Mouse (Mus musculus): ENCODE measurements at regions not wholly inside any gene's neighbourhood (a gene's known extent, or its start where the extent isn't known, plus 50 kb on each side); places are given as distances from the start of the nearest gene placed in this dataset.

DNA sequence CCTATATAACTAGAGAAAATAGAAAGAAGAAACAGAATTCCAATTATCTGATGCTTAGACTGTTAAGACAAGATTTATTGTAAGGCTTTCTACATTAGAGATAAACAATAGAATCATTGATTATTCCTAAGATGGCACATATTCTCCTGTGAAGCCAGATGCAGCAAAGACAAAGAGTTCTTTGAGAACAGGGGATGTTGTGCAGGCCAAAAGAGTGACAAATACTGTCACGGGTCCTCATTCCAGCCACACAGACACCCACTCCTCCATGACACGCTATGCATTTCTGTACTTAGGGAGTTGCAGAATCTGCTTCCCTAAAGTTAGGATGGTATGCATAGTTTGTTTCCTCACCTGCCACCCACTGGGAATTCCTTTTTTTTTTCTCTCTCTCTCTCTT, 245.2 kb downstream of the Sv2b start:
- DNase-seq: no peak
- intact Hi-C loops (cut with DNase I): no loop called here

DNA sequence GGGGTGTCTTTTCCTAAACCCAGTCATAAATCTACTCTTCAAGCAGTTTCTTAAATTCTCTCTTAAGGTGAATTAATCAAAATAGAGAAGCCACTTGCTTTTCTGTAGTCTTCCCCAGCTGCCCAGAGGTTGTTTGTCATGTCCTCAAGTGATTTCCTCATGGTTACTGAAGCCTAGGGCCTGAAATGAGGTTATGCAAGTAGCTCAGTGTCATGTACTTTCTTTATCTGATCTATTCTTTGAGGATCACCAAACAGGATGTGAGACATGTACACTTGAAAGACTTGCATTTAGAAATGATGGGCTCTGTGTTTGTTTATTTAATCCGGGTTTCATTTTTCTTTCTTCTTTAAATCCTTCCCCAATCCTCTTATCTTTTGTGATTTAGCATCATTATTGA, 258.8 kb downstream of the Sv2b start:
- intact Hi-C loops (cut with DNase I): no loop called here
- DNase-seq: no peak

DNA sequence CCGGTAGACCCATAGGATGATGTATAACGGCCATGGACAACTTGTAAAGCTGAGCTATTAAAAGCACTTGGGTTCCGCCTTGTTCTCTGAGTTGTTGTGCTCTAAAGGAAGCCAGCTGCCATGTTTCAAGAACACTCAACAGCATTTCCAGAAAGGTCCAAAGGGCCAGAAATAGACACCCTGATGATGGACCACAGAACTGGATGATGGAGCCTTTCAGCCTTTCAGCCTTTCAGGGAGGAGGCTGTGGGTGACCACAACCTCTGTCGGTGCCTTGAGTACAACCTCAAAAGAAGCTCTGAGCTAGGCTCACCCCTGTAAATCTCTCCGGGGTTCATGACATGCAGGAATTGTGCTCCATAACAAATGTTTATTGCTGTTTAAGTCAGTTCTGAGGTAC, 259.3 kb downstream of the Sv2b start:
- DNase-seq: peak in 1 of 2 experiments; percentile 3
- intact Hi-C loops (cut with DNase I): no loop called here

DNA sequence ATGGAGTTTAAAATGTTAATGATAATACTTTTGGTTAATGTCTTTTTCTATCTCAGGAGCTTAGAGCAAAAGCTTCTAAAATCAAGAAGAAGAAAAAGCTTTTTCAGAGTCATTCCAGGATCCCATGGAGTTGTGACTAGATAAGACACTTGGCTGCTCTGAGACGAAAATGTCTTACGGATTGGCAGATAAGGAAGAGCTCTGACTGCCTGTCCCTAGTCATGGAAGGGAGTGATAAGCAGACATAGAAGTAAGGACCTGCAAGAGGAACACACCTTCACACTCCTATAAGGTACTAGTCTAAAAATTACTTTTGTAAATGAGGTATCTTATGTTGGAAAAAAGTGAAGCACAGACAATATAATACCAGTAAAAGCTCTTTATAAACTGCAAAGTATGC, 260.2 kb downstream of the Sv2b start:
- no peak for DNase-seq
- intact Hi-C loops (cut with DNase I): no loop called here

DNA sequence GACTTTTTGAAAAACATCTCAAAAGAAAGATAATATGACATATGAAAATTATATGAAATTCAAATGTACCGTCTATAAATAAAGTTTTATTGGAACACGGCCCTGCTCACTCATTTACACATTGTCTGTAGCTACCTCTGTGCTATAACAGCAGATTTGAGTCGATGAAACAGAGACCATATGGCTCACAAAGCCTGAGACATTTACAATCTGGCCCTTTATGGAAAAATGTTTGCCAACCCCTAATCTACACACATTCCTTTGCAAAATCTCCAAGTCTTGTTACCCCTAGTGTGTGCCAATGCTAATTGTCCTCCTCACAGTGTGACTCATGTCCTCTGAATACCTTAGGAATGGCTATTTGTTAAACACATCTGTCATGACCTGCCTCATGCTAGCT, 261.2 kb downstream of the Sv2b start:
- intact Hi-C loops (cut with DNase I): no loop called here
- no peak for DNase-seq

DNA sequence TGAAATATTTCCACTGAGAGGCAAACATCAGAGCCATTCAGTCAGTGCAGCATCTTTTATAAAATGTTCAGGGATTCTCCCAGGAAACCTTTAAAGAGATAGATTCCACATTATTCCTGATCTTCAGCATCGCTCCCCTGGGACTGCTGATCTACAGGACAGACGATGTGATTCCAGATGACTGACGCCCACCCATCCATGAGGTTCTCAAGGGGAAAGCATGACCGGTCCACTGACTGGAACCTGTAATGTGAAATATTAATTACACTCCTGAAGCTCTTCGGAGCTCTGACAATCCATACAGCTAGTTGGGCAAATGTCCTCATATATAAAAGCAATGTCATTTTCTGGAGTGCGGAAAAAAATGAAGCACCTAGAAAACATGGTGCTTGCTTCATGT, 268.2 kb downstream of the Sv2b start:
- DNase-seq: no peak
- intact Hi-C loops (cut with DNase I): no loop called here

DNA sequence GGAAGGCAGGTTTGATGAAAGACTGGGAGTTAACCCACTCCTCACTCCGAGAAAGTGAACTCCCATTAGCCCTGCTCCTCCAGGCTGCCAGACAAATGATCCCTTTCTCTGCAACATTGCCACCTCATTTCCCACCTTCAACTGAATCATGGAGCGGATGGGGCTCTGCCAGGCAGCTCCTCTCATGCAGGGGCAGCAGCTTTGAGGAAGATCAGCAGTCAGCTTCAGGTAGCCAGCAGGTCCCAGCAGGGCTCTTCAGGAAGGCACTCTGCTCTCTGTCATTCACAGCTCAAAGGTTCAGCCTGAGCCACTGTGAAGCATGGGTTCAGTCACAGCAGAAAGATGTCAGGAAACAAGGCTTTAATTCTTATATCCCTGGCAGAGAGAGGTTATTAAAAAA, 282.9 kb downstream of the Sv2b start:
- no peak for DNase-seq
- intact Hi-C loops (cut with DNase I): no loop called here

DNA sequence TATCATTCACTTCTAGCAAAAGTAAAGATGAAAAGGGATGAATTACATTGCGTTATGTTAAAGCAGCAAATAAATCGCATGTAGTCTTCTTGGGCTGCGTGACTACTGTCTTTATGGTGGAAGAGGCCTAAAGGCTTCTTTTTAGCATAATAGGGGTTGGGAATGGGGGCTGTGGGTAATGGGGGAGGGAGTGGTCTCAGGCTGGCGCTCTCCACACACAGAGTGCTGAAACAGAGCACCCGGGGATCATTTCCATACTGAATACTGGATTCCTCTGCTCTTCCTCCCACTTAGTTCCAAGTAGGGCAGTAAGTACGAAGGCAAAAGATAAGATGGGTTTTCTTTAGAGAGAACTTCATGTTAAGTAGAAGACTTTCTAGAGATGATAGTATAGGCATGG, 287.1 kb downstream of the Sv2b start:
- DNase-seq: no peak
- intact Hi-C loops (cut with DNase I): no loop called here

DNA sequence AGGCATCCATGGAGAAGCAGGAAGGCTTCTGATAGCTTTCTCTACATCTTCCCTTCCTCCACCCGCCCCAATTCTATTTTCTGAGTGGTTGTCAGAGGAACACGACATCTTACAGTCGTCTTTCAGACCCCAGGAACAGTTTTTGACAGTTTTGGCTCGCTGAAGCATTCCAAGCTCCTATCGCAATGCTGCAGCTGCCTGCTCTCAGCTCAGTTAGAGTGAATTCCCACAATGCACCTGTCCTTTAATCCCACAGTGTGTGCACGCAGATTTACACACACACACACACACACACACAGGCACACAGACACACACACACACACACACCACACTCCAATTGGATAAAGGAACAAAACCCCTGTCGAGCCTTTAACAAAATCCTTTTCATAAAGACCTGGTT, 290.4 kb downstream of the Sv2b start:
- intact Hi-C loops (cut with DNase I): no loop called here
- peak; percentile 7 to 22 for DNase-seq

DNA sequence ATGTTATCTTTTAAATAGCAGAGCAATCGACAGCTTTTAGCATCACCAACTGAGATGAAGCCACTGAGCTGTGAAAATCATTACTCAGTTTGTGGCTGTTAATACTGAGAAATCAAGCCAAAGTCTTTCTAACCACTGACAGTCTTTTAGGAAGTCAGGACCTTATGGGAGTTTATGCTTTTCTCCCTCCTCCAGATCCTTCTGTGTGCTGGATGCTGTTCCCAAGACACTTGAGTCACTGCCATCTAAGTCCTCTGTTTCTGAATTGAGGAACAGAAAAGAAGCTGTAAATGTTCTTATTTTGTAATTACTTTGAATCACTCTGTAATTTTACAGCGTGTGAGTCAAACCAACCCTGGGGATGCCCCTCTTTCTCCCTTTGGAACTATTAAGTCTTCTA, 300.6 kb downstream of the Sv2b start:
- intact Hi-C loops (cut with DNase I): no loop called here
- no peak for DNase-seq

DNA sequence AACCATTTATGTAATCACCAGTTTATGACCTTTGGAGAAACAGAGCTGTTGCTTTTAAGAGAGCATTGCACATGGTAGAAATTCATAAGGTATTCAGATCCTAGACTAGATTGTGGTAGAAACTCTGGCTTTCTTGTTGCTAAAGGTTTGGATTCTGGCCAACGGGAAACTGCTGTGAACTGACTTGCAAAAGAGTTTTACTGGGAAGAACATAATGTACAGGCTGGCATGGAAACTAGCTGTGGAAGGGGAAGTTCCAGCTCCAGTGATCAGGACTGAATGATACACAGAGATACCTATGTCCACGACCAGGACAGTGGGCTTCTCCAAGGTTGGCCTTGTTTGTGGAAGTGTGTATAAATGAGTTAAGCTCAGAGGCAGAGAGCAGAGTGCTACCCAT, 318.9 kb downstream of the Sv2b start:
- DNase-seq: no peak
- intact Hi-C loops (cut with DNase I): no loop called here

DNA sequence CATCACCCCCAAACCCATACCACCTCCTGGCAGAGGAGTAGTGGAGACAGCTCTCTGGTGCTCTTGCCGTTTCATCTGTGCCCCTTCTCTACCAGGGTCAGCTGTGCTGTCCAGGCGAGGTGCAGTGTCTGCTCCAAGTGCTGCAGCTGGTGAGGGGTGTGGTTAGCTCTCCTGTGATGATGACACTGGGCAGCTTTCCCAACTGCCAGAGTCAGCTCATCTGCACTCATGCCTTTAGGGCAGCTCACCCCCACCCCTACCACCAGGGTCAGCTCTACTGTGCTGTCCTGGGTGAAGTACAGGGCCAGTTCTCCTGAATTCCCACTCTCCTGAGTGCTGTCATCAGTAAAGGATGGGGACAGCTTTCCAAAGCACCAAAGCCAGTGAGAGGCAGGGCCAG, 329.6 kb downstream of the Sv2b start:
- intact Hi-C loops (cut with DNase I): no loop called here

DNA sequence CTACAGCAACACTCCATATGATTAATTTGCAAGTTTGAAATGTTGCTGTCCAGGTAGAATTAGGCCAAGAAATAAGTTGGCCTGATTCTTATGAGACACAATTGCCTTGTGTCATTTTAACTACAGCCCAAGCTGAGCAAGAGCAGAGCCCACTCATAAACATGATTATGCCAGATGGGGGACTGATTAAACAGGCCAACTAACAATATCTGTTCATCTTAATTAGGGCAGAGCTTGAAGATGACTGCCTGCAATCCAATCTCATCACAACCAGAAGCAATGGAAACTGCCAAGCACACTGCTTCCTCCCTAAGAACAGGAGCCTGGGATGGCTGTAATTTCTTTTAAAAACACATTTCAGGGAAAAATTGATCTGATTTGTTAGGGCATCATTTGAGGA, 333.1 kb downstream of the Sv2b start:
- intact Hi-C loops (cut with DNase I): no loop called here
- DNase-seq: no peak

More for the DNA sequence above, 329.6 kb downstream of the Sv2b start:
- peak in 1 of 2 experiments; percentile 7 for DNase-seq

DNA sequence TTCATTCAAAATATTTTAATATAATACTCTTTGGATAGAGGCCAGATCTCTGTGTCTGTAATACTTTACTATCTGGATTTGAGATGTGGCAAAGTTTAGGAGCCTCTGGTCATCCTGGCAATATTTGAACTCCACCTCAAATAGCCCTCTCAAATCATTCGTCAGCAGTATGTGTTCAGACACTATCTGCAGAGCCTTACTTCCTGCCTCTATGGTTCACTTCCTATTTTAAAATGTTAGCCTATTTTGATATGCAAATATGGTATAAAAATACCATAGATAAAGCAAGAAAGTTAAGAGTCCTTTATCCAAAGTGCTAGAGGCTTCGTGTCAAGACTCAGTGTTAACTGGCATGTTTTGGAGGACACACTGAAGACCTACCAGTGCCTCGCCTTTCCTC, 334.6 kb downstream of the Sv2b start:
- DNase-seq: no peak
- intact Hi-C loops (cut with DNase I): no loop called here

DNA sequence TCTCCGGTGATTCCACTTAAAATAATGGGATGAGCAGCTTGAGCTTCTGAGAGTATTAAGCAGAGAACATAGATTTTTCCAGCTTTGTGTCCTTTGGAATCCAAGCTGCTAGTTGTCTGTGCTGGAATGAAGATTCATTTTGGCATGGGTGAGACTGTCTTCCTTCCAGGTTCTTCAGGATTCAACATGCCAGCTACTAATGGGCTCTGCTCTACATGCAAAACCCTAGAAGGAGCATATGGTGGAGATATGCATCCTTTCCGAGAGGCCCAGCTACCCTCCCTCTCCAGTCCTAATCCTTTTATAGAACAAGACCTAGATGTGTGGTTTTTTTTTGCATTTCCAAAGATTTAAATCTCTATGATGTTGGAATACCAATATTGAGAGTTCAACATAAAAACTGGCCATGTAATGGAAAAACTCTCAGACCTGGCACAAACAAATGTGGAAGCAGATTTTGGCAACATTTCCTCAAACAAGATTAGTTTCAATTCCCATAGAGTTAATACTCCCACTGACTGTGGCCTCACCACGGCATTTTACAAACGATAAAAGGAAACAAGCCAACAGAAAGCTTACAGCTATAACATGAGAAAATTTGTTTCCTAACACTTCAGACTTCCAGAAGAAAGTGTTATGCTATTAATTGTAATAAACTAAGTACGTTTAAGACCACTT, 364.5 kb downstream of the Sv2b start:
- intact Hi-C loops (cut with DNase I): no loop called here
- DNase-seq: no peak

DNA sequence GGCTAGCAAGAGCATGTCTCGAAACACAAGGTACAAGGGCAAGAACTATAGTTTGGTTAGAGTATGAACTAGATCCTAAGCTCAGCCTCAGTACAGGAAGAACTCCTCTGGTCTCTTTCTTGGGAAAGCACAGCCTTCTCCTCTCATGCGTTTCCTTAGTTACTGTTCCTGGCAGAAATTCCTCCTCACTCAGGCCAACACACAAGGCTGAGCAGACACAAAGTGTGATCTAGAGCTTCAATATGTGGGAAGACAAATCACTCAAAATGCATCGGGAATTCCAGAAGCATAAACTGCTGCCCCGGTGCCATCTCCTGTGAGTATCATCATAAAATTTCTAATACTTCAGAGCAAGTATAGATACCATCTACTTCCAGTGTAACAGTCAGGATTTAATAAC, 366.1 kb downstream of the Sv2b start:
- DNase-seq: peak; percentile 4 to 15
- intact Hi-C loops (cut with DNase I): no loop called here

DNA sequence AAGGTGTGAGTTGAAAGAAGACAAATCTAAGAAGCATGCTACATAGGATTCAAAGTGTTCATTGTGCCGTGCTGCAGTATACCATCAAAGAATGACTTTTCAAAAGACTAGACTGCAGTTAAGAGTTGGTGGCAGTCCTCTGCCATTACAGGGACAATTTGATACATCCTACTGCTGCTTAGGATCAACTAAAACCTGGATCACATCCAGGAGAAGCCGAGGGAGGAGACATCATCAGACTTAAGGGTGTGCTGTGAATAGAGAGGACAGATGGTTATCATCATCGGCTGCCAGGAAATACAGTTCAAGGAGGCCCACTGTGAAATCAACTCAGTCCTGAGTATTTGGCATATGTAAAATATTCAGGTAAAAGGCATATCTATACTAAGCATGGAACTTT, 366.9 kb downstream of the Sv2b start:
- no peak for DNase-seq
- intact Hi-C loops (cut with DNase I): no loop called here

DNA sequence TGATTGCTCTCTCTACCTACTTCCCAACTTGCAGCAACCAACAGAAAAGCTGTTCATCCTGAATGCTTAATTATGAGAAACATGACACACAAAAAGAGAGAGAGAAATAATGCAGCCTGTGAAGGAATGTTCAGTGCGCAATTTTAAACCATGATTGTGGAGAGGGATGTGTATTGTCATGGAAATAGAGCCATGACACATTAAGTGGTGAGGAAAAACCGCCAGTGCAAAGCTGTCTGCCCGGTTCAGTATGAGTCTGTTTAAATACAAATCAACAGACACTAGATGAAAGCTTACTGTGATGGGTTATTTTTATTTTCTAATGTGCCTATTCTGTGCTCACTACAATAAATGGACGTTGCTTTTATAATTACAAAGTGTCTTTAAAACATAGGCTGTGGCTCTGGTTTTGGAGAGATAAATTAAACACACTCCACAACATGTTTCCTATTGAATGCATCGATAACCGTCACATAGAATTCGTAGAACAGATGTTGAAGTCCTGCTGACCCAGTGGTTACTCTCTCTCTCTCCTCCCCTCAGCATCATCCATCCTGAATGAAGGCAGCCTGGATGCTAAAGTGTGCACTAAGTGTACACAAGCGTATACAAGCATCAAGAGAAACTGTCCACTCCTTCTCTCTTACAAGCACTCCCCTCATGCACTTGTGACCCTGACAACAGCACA, 374.7 kb upstream of the Slco3a1 start:
- DNase-seq: no peak
- intact Hi-C loops (cut with DNase I): no loop called here

DNA sequence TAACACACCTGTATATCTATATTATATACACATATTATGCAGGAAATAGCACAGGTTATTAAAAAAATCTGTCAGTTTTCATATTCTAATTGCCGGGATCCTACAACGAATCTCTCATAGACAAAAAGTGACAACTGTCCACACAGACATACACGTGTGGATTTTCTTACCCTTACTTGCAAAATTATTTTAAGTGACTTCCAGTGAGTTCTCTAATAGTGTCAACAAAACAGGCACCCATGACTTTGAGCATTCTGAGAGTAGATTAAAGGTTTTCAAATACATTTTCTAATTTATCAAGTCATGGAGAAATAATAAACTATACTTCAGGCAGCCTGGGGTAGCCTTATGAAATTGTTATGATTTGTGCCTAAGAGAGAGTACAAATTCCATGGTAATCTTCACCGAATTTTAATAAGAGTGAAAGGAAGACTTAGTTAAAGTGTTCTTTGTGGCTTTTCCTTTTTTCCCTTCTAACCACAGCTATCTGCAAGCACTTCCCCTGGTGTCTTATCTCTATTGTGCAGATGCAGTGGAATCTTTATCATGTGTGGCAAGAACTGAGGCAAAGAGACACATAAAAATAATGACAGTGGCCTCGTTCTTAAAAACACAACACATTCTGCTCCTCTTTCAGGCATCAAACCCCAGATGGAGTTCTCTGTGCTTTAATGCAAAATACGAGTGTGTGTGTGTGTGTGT, 373.8 kb upstream of the Slco3a1 start:
- intact Hi-C loops (cut with DNase I): no loop called here

DNA sequence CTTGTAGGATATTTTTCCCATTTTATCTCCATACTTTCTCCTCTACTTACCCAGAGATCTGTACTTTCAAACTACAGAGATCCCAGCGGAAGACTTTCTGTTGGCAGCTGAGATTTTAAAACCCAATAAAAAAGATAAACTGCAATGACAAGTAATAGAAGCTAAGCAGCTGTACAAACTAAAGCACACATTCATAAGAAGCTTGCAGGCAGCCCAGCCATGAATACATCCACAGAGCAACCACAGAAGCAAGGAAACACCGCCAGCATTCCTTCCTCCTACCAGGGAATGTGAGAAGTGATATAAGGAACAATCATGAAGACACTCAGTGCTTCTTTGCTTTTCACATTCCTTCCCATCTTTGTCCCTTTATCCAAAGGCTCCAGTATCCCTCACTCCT, 372.1 kb upstream of the Slco3a1 start:
- intact Hi-C loops (cut with DNase I): no loop called here
- DNase-seq: no peak

More for the DNA sequence above, 373.8 kb upstream of the Slco3a1 start:
- DNase-seq: no peak

DNA sequence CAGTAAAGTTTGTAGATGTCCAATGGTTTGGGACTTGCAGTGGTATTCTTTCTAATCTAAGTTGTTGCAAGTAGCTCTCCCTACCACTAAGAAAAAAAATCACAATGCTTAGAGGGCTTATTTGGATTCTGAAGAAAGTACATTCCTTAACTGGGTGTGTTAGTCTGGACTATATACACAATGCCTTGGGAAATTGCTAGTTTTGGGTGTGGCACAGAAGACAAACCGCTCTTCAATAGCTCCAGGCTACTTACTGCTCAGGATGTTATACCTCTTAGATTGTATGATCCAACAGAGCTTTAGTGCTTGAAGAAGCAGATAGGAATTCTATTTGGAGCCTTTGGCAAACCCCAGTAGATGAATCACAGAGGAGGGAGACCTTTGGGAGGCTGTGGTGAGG, 369.6 kb upstream of the Slco3a1 start:
- intact Hi-C loops (cut with DNase I): loop anchor here (5.0 kb wide), 1 partner anchor 552 kb away; no protein-coding TSS in a partner anchor
- no peak for DNase-seq
